Mouse (Mus musculus) liver, adult 10 weeks (tissue): ENCODE measurements around the gene St6gal1. TPM values are rescaled to one million over a fixed set of nuclear protein-coding genes. Genes with fewer than 3 reads are reported as not detected.

ENCODE experiments used
- polyA plus RNA-seq: library from polyadenylated mRNA; stranded (reverse); fragments of 350-450 nt; fragmentation: Illumina TruSeq; extraction: RNeasy Lipid Tissue Mini Kit (QIAGEN cat#74804); gene quantifications from one replicate; pipeline ENCODE4 v1.2.3, GENCODE M21; 2014; ENCODE audit warnings: low read depth, low replicate concordance

The St6gal1 gene
- 49.1 TPM for polyA plus RNA-seq

DNA sequence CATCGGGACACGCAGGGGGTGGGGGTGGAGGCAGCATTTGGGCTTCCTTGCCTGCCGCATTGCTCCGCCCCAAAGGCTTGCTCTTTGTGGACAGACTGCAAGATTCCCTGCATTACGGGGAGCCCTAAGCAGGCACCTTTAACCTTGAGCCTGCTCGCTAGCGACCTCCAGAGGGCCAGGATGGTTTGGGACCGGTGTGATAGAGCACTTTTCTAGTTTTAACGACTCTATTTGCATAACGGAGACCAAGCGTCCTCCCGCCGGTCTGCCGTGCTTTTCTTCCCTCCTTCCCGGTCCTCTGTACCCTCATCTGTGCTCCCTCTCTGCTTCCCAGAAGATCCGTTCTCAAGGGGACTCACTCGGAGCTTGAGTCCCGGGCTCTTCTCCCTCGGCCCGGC is at the start of gene St6gal1:
Gene St6gal1, plus strand, starts transcription at position 70 of the 398 bp plus-strand sequence.

Other genes starting within 250 kb of the St6gal1 start
- 363 TPM for gene Kng2, start 195.3 kb upstream of the St6gal1 start, polyA plus RNA-seq
- gene Kng1, start 166.9 kb upstream of the St6gal1 start, polyA plus RNA-seq: 2,910 TPM
- gene Eif4a2, start 117.3 kb upstream of the St6gal1 start, polyA plus RNA-seq: 1,059 TPM
- 6.8 TPM for gene Rfc4, start 97.0 kb upstream of the St6gal1 start, polyA plus RNA-seq
- 0.50 TPM for gene Adipoq, start 78.2 kb upstream of the St6gal1 start, polyA plus RNA-seq
- not detected for gene Rtp1, start 204.4 kb downstream of the St6gal1 start, polyA plus RNA-seq